Mouse (Mus musculus): ENCODE measurements at regions not wholly inside any gene's neighbourhood (a gene's known extent, or its start where the extent isn't known, plus 50 kb on each side); places are given as distances from the start of the nearest gene placed in this dataset.

DNA sequence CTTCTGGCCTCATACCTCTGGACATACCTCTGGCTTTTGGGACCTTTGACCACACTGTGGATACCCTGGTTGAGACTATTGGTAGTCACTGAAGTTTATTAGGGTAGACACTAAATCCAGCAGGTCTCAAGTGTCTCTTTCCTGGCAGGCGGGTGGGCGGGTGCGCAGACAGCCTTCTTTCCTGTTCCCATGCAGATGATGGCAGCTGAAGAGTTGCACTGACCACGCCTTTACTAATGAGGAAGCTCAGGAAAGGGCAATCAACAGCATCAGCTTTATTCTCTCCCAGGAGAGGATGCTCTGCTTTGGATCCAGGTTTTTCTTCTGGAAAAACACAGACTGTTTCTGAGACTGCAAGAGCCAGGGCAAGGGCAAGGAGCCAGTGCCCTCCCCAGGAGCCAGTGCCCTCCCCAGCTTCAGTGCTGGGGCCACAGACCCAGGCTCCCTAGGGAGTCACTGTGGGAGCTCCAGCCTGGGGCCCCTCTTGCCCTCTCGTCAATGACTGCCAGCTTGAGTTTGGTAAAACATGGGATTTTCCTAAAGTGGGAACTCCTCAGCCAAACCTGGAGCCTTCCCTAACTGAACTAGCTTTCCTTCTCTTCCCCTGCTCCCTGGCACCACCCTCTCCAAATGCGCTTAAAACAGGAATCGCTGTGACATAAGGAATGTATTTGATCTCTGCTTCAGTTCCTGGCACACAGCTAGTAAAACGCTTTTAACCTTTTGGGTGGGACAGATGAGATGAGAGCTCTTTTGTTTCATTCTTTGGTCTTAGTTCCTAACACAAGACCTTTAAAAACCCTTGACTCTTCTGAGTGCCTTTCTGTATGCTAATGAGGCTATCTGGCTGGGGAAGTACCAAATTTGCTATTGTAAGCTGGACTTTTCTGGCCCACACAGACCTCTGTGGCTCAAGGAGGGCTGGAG is 319.6 kb downstream of the 1810013L24Rik start:
- DNase-seq (ENCODE audit: low spot score) = no peak

DNA sequence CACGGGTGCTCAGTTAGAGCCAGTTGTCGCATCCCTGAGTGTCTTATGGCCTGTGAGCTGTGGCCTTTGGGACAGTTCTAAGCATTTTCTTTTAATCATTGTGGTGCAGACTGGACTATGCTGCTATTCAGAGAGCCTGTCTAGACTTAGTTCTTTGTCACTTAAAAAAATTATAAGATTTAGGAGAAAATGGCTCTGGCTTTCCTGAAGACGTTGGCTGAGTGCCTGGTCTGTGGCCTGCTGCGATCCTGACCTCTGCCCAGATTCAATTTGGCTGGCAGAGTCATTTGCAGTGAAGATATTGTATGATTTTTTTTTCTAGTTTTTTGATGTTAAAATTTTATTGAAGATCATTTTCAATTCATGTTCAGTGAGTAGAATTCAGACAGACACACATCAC is 322.0 kb downstream of the 1810013L24Rik start:
- Histone ChIP-seq H3K9ac (ENCODE audit: low read length) (no peak overlapping the region), H3K27ac (ENCODE audit: low read depth) (no peak overlapping the region), H3K9me3 (ENCODE audit: control insufficient read depth, low read length) (no peaks in the 10 kb centered on the region), H3K36me3 (ENCODE audit: control insufficient read depth, insufficient read depth, low read length) (no peaks in the 10 kb centered on the region), H3K27me3 (replicated peaks; ENCODE audit: control insufficient read depth, insufficient read depth, low read length) (no peaks in the 10 kb centered on the region), H3K4me3 (ENCODE audit: low read depth, low read length) (no peak overlapping the region), H3K4me1 (replicated peaks; ENCODE audit: control insufficient read depth, insufficient read depth, low read length) (no peaks in the 10 kb centered on the region), H3K4me2 (ENCODE audit: low read length) (no peak overlapping the region)
- no peak for ATAC-seq (replicated peaks; ENCODE audit: low FRiP score, low TSS enrichment, low read depth)
- 72% methylated on average over 4 of the region's 4 CpGs for WGBS
- no peak for DNase-seq (ENCODE audit: low spot score)

More for the DNA sequence above, 319.6 kb downstream of the 1810013L24Rik start:
- WGBS = 53% methylated on average over 8 of the region's 8 CpGs
- no peaks in the 10 kb centered on the region for H3K4me1 ChIP-seq (replicated peaks; ENCODE audit: control insufficient read depth, insufficient read depth, low read length)
- no peaks in the 10 kb centered on the region for H3K27me3 ChIP-seq (replicated peaks; ENCODE audit: control insufficient read depth, insufficient read depth, low read length)
- H3K4me3 ChIP-seq (ENCODE audit: low read depth, low read length) = no peak overlapping the region
- ATAC-seq (replicated peaks; ENCODE audit: low FRiP score, low TSS enrichment, low read depth) = no peak
- H3K9ac ChIP-seq (ENCODE audit: low read length) = no peak overlapping the region
- no peaks in the 10 kb centered on the region for H3K36me3 ChIP-seq (ENCODE audit: control insufficient read depth, insufficient read depth, low read length)
- no peak overlapping the region for H3K4me2 ChIP-seq (ENCODE audit: low read length)
- no peak overlapping the region for H3K27ac ChIP-seq (ENCODE audit: low read depth)
- H3K9me3 ChIP-seq (ENCODE audit: control insufficient read depth, low read length) = no peaks in the 10 kb centered on the region

DNA sequence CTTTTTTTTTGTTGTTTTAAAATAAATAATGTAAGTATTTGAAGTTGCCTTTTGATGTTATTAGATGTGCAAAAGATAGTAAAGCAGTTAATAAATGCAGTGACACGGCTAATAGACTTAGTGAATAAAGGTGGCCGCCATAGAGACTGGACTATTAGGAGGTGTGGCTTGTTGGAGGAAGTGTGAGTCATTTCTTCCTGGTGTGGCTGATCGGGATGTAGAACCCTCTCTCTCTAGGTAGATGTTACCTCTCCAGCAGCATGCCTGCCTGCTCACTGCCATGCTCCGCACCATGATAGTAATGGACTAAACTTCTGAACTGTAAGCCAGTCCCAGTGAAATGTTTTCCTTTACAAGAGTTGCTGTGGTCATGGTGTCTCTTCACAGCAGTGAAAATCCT is 323.6 kb downstream of the 1810013L24Rik start:
- H3K4me3 ChIP-seq (ENCODE audit: low read depth, low read length) = no peak overlapping the region
- ATAC-seq (replicated peaks; ENCODE audit: low FRiP score, low TSS enrichment, low read depth) (no peak), DNase-seq (ENCODE audit: low spot score) (no peak)
- no peaks in the 10 kb centered on the region for H3K36me3 ChIP-seq (ENCODE audit: control insufficient read depth, insufficient read depth, low read length)
- no peaks in the 10 kb centered on the region for H3K9me3 ChIP-seq (ENCODE audit: control insufficient read depth, low read length)
- H3K4me2 ChIP-seq (ENCODE audit: low read length) = no peak overlapping the region
- 87% methylated on average over 4 of the region's 4 CpGs for WGBS
- no peak overlapping the region for H3K27ac ChIP-seq (ENCODE audit: low read depth)
- H3K27me3 ChIP-seq (replicated peaks; ENCODE audit: control insufficient read depth, insufficient read depth, low read length) = no peaks in the 10 kb centered on the region
- no peak overlapping the region for H3K9ac ChIP-seq (ENCODE audit: low read length)
- H3K4me1 ChIP-seq (replicated peaks; ENCODE audit: control insufficient read depth, insufficient read depth, low read length) = no peaks in the 10 kb centered on the region

DNA sequence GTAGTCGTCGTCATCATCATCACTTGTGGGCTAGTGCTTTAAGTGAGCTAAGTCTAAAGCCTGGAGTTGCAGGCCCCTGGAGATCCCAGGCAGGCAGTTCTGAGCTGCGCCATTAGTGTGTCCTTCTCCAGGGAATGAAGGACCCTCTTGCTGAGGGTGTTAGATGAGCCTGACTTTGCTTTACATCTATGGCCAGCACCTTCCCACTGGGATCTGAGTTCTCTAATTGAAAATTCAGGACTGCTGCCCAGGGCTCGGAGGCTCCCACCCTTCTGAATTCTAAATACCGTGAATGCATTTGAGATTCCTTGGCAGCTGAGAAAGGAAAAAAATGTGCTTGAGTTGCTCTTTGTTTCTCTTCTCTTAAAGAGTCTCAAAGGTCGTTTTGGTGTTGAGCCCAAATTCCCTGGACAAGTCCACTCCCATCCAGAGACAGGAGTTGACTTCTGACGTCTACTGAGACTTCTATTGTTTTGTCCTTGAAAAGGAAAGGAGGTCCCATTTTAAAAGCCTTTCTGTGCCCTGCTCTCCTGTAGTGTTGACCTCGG is 335.9 kb downstream of the 1810013L24Rik start:
- 71% methylated on average over 8 of the region's 8 CpGs for WGBS
- DNase-seq (ENCODE audit: low spot score) (no peak), ATAC-seq (replicated peaks; ENCODE audit: low FRiP score, low TSS enrichment, low read depth) (no peak)

DNA sequence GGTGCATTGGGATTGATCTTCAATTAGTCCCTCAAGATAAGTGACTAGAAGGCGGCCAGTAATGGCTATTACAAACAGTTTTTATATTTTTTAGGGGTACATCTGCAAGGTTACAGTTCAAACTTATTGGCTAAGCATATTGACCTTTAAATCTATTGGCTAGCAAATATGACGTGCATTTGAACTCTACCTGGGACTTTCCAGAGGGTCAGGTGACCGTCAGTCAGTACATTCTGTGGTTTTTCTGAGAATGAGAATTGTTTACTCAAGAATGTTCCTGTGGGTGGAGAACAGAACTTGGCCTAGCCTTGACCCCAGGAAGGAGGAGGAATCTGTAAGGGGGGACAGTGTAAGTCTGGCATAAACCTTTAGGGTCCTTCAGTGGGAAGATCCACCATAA is 346.5 kb downstream of the 1810013L24Rik start:
- no peaks in the 10 kb centered on the region for H3K4me1 ChIP-seq (replicated peaks; ENCODE audit: control insufficient read depth, insufficient read depth, low read length)
- no peak for ATAC-seq (replicated peaks; ENCODE audit: low FRiP score, low TSS enrichment, low read depth)
- H3K4me3 ChIP-seq (ENCODE audit: low read depth, low read length) = no peak overlapping the region
- no peak for DNase-seq (ENCODE audit: low spot score)
- no peaks in the 10 kb centered on the region for H3K36me3 ChIP-seq (ENCODE audit: control insufficient read depth, insufficient read depth, low read length)
- H3K9me3 ChIP-seq (ENCODE audit: control insufficient read depth, low read length) = no peaks in the 10 kb centered on the region
- H3K27ac ChIP-seq (ENCODE audit: low read depth) = no peak overlapping the region
- H3K9ac ChIP-seq (ENCODE audit: low read length) = no peak overlapping the region
- 60% methylated on average over 3 of the region's 3 CpGs for WGBS
- H3K27me3 ChIP-seq (replicated peaks; ENCODE audit: control insufficient read depth, insufficient read depth, low read length) = no peaks in the 10 kb centered on the region
- H3K4me2 ChIP-seq (ENCODE audit: low read length) = no peak overlapping the region

More for the DNA sequence above, 335.9 kb downstream of the 1810013L24Rik start:
- H3K4me3 ChIP-seq (ENCODE audit: low read depth, low read length) = no peak overlapping the region
- no peaks in the 10 kb centered on the region for H3K36me3 ChIP-seq (ENCODE audit: control insufficient read depth, insufficient read depth, low read length)
- H3K4me1 ChIP-seq (replicated peaks; ENCODE audit: control insufficient read depth, insufficient read depth, low read length) = no peaks in the 10 kb centered on the region
- no peak overlapping the region for H3K4me2 ChIP-seq (ENCODE audit: low read length)
- no peak overlapping the region for H3K9ac ChIP-seq (ENCODE audit: low read length)
- H3K9me3 ChIP-seq (ENCODE audit: control insufficient read depth, low read length) = no peaks in the 10 kb centered on the region
- H3K27me3 ChIP-seq (replicated peaks; ENCODE audit: control insufficient read depth, insufficient read depth, low read length) = no peaks in the 10 kb centered on the region
- H3K27ac ChIP-seq (ENCODE audit: low read depth) = no peak overlapping the region

DNA sequence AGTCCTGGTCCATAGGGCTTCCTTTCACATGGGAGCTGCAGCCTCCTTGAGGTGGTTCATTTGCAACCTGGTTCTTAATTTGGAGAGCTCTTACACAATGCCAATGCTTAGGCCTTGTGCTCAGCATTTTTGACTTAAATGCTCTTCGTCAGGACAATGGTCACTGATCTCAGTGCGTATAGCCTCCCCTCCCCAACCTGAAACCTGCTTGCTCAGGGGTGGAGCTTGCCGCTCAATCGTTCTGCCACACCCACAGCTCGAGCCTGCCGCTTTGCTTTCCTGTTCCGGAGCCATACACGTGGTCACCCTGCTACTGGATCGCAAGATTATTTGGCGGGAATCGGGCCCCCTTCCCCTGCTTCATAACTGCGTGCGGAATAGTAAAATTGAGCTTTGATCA is 365.9 kb downstream of the 1810013L24Rik start:
- WGBS = 37% methylated on average over 13 of the region's 13 CpGs
- 0 out of 2 replicates have a peak, but pooled peaks cover 4% of the 10 kb centered on the region for H3K9me3 ChIP-seq (ENCODE audit: control insufficient read depth, low read length)
- ATAC-seq (replicated peaks; ENCODE audit: low FRiP score, low TSS enrichment, low read depth) (no peak), DNase-seq (ENCODE audit: low spot score) (no peak)
- H3K27ac ChIP-seq (ENCODE audit: low read depth) = no peak overlapping the region
- no peaks in the 10 kb centered on the region for H3K27me3 ChIP-seq (replicated peaks; ENCODE audit: control insufficient read depth, insufficient read depth, low read length)
- no peaks in the 10 kb centered on the region for H3K36me3 ChIP-seq (ENCODE audit: control insufficient read depth, insufficient read depth, low read length)
- no peak overlapping the region for H3K9ac ChIP-seq (ENCODE audit: low read length)
- H3K4me1 ChIP-seq (replicated peaks; ENCODE audit: control insufficient read depth, insufficient read depth, low read length) = no peaks in the 10 kb centered on the region
- no peak overlapping the region for H3K4me2 ChIP-seq (ENCODE audit: low read length)
- H3K4me3 ChIP-seq (ENCODE audit: low read depth, low read length) = no peak overlapping the region

DNA sequence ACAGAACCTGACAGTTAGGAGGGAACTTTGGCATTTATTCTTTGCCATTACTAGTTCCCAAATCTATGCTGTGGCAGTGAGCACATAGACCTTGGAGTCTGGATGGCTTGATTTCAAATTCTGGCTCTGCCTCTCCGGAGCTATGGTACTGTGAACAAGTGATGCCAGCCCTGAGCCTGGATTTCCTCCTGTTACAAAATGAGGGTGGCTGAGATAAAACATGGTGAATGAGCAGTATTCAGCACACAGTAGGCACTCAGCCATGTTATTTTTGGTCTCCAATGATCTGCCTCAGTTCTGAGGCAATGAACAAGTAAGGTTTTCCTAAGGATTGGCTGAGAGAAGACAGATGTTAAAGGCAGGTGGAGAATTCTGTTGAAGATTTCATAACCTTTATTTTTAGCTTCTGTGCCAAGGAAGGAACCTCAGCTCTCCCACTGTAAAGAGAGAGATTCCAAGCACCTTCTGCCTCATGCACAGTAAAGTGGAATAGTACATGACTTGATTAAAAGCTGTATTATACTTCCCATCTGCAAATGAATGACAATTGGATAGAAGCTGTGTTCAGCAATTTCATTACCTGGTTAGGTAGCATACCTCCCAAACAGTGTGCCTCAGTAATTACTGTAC is 369.1 kb downstream of the 1810013L24Rik start:
- WGBS = 77% methylated on average over 1 of the region's 1 CpGs
- ATAC-seq (replicated peaks; ENCODE audit: low FRiP score, low TSS enrichment, low read depth) = no peak
- Histone ChIP-seq H3K27ac (ENCODE audit: low read depth) (no peak overlapping the region), H3K4me2 (ENCODE audit: low read length) (no peak overlapping the region), H3K9ac (ENCODE audit: low read length) (no peak overlapping the region), H3K9me3 (ENCODE audit: control insufficient read depth, low read length) (no peaks in the 10 kb centered on the region), H3K4me1 (replicated peaks; ENCODE audit: control insufficient read depth, insufficient read depth, low read length) (no peaks in the 10 kb centered on the region), H3K4me3 (ENCODE audit: low read depth, low read length) (no peak overlapping the region), H3K36me3 (ENCODE audit: control insufficient read depth, insufficient read depth, low read length) (no peaks in the 10 kb centered on the region), H3K27me3 (replicated peaks; ENCODE audit: control insufficient read depth, insufficient read depth, low read length) (no peaks in the 10 kb centered on the region)
- DNase-seq (ENCODE audit: low spot score) = no peak

DNA sequence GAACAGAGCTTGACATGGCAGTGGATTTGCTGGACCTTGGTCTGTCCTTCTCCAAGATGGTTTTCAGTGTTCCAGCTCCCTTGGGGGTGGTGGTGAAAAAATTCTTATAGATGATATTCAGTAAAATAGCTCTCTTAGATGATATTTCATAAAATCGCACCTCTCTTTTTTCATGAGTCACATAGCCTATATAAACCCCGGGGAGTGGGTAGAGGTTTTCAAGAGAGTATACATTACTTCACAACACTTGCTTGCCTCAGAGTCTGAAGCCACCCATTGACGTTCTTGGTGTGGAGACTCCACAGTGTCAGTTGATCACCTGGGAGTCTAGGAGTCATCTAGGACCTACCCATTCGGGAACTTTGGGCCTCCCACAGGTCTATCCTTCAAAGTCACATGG is 378.7 kb downstream of the 1810013L24Rik start:
- WGBS = 81% methylated on average over 4 of the region's 4 CpGs

More for the DNA sequence above, 378.7 kb downstream of the 1810013L24Rik start:
- Histone ChIP-seq H3K9ac (ENCODE audit: low read length) (no peak overlapping the region), H3K27ac (ENCODE audit: low read depth) (no peak overlapping the region), H3K9me3 (ENCODE audit: control insufficient read depth, low read length) (no peaks in the 10 kb centered on the region), H3K4me1 (replicated peaks; ENCODE audit: control insufficient read depth, insufficient read depth, low read length) (no peaks in the 10 kb centered on the region), H3K27me3 (replicated peaks; ENCODE audit: control insufficient read depth, insufficient read depth, low read length) (no peaks in the 10 kb centered on the region), H3K4me2 (ENCODE audit: low read length) (no peak overlapping the region), H3K36me3 (ENCODE audit: control insufficient read depth, insufficient read depth, low read length) (no peaks in the 10 kb centered on the region), H3K4me3 (ENCODE audit: low read depth, low read length) (no peak overlapping the region)
- DNase-seq (ENCODE audit: low spot score) = no peak
- no peak for ATAC-seq (replicated peaks; ENCODE audit: low FRiP score, low TSS enrichment, low read depth)
